Mouse (Mus musculus) kidney, postnatal 10 days (tissue): Measurements from ENCODE around the gene Rasgrp4.
"Not testable (repeated sequence)": the region's sequence is repeated elsewhere in the genome, so short reads cannot be mapped to it uniquely, and the experiment has no call there.

Experiments
- DNase-seq: peaks from one replicate; pipeline ENCODE4 v3.0.0; 2021; ENCODE audit warnings: mixed read lengths

The Rasgrp4 gene

GRCm38 (mm10) chr7:29180077-29180853 lies 45.6 kb downstream of the Rasgrp4 start, which contains the start of gene Psmd8:
Gene Psmd8 (minus strand): TSS chr7:29180701.
- peak; percentile 98 for DNase-seq

DNA sequence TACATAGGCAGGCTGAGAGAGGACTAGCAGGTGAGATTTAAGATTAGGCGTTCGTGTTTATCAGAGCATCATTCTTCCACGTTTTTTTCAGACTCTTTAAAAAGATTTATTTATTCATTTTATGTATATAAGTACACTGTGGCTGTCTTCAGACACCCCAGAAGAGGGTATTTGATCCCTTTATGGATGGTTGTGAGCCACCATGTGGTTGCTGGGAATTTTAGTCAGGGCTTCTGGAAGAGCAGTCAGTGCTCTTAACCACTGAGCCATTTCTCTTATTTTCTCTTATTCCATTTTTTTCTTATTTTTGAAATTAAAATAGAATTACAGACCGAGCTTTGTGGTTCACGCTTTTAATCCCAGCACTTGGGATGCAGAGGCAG lies 46.2 kb downstream of the Rasgrp4 start:
- DNase-seq, result no peak

DNA sequence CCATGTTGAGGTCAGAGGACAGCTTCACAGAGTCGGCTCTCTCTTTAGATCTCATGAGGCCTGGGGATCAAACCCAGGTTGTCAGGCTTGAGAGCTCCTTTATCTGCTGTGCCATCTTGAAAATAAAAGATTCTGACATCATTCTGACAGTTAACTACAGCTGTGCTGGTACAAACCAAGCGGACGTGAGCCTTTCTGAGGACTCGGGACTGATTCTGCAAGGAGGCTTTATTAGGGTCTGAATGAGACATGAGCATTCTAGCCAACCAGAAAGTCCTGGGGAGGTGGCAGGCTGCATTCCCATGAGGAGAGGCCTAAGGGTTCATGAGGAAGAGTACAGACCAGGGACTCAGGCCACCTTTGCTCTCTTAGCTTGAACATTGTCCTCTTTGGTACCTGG lies 46.7 kb downstream of the Rasgrp4 start:
- not testable (repeated sequence) for DNase-seq

DNA sequence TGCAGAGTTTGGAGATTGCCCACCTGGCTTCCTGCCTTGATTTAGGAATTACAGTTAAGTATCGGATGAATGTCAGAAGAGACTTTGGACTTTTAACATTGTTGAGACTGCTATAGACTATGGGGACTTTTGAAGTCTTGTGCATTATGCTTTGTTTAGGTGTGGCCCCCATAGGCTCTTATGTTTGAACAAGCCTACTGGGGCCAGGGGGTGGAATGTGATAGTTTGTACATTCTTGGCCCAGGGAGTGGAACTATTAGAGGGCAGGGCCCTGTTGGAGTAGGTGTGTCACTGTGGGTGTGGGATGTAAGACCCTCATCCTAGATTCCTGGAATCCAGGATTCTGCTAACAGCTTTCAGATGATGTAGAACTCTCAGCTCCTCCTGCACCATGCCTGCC lies 59.6 kb downstream of the Rasgrp4 start:
- DNase-seq, result not testable (repeated sequence)

GRCm38 (mm10) chr7:29202577-29202976 lies 67.9 kb downstream of the Rasgrp4 start:
- no peak for DNase-seq
